Mouse (Mus musculus): ENCODE measurements around the gene Lekr1. TPM values are rescaled to one million over a fixed set of nuclear protein-coding genes. Genes with fewer than 3 reads are reported as not detected.
A peak's percentile ranks its signal among the peaks of the same experiment; 100 is the strongest.

Lekr1 gene
- polyA plus RNA-seq (2014; fragmentation: Nextera tagmentation; extraction: Ambion mirVana), result 6.3 and 7.3 TPM in 2 replicates

DNA sequence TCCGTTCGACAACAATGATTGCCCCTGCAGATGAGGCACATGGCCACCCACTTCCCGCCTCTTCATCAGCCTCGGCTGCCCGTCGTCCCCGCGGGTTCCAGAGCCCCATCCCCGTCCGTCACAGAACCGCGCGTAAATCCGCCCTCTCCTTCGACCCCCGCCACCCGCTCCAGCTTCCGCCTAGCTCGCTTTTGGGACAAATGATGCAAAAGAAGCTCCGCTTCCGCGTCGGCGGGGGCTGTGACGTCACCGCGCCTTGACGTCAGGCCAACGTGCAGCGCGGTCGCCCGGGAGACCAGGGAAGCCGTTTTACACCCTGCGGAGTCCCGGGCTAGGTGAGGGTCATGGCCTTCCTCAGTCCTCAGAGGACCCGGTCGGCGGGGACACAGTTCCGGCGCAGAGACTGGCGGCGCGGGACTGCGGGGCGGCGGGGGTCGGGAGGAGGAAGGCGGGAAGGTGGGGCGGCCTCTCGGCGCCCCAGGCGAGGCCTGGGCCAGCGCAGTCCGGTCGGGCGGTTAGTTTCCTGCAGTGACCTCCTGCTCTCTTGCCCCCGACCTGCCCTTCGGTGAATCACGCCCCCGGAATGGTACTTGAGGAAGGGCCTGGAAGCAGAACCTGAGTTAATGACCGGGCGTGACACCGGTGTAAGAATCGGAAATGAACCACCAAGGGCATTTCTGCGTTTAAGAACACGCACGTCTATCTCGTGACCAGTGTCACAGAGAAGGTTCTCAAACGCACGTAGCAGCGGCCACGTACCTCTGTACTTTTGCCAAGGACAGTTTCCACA lies at the start of gene Lekr1:
TSS of gene Lekr1 (plus strand) at position 252 of the 790 bp plus-strand sequence.
- Histone ChIP-seq H3K4me2 (ENCODE audit: low read depth, severe bottlenecking) (peak within 1 kb of the TSS; percentile 70), H3K9me3 (ENCODE audit: control insufficient read depth, low read length) (no peaks in the 10 kb centered on the region), H3K9ac (ENCODE audit: low read length) (peak within 1 kb of the TSS; percentile 78), H3K27me3 (ENCODE audit: control insufficient read depth, insufficient read depth, low read length) (no peaks in the 10 kb centered on the region), H3K36me3 (ENCODE audit: control insufficient read depth, insufficient read depth, low read length) (no peaks in the 10 kb centered on the region), H3K27ac (replicated peaks; ENCODE audit: low read depth, low read length) (no peak within 1 kb of the TSS), H3K4me1 (ENCODE audit: control insufficient read depth, insufficient read depth, low read length) (no peaks in the 10 kb centered on the region), H3K4me3 (ENCODE audit: low read depth, low read length) (peak within 1 kb of the TSS; percentile 74)
- DNase-seq (ENCODE audit: low spot score) (peak; percentile 94), ATAC-seq (ENCODE audit: insufficient number of reproducible peaks, low FRiP score, low TSS enrichment, low read depth) (peak; percentile 91)
- WGBS, result 2% methylated on average over 73 of the region's 73 CpGs

- 78% methylated on average over 5 of the region's 5 CpGs for WGBS
- ATAC-seq (ENCODE audit: insufficient number of reproducible peaks, low FRiP score, low TSS enrichment, low read depth) (no peak), DNase-seq (ENCODE audit: low spot score) (no peak)
- no peaks in the 10 kb centered on the region for H3K27me3 ChIP-seq (ENCODE audit: control insufficient read depth, insufficient read depth, low read length)
- no peak overlapping the region for H3K4me2 ChIP-seq (ENCODE audit: low read depth, severe bottlenecking)
- no peaks in the 10 kb centered on the region for H3K9me3 ChIP-seq (ENCODE audit: control insufficient read depth, low read length)
- no peaks in the 10 kb centered on the region for H3K4me1 ChIP-seq (ENCODE audit: control insufficient read depth, insufficient read depth, low read length)
- H3K9ac ChIP-seq (ENCODE audit: low read length), result no peak overlapping the region
- no peak overlapping the region for H3K4me3 ChIP-seq (ENCODE audit: low read depth, low read length)
- no peaks in the 10 kb centered on the region for H3K36me3 ChIP-seq (ENCODE audit: control insufficient read depth, insufficient read depth, low read length)
- H3K27ac ChIP-seq (replicated peaks; ENCODE audit: low read depth, low read length), result no peak overlapping the region
These were observed 48.5 kb upstream of the Lekr1 start for GRCm38 (mm10) chr3:65617507-65617906.

DNA sequence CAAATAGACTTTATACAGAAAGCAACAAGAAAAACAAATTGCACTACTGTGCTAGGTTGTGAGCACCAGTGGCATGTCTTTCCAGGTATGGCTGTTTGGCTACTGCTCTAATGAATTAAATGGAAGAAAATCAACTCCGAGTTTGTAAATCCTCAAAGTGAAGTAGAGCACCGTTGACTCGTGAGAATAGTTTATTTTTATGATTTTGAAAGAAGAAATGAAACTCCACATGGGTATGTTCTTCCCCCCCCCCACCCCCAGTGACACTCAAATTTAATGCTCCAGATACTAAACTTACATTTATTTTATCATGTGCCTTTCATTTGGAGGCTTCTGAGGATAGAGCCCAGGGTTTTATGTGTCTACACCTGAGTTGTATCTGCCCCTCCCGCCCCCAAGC lies 46.7 kb upstream of the Lekr1 start:
- H3K4me1 ChIP-seq (ENCODE audit: control insufficient read depth, insufficient read depth, low read length), result no peaks in the 10 kb centered on the region
- no peaks in the 10 kb centered on the region for H3K27me3 ChIP-seq (ENCODE audit: control insufficient read depth, insufficient read depth, low read length)
- ATAC-seq (ENCODE audit: insufficient number of reproducible peaks, low FRiP score, low TSS enrichment, low read depth) (no peak), DNase-seq (ENCODE audit: low spot score) (no peak)
- H3K9me3 ChIP-seq (ENCODE audit: control insufficient read depth, low read length), result no peaks in the 10 kb centered on the region
- 91% methylated on average over 4 of the region's 4 CpGs for WGBS
- H3K36me3 ChIP-seq (ENCODE audit: control insufficient read depth, insufficient read depth, low read length), result no peaks in the 10 kb centered on the region
- no peak overlapping the region for H3K4me3 ChIP-seq (ENCODE audit: low read depth, low read length)
- no peak overlapping the region for H3K4me2 ChIP-seq (ENCODE audit: low read depth, severe bottlenecking)
- no peak overlapping the region for H3K9ac ChIP-seq (ENCODE audit: low read length)
- no peak overlapping the region for H3K27ac ChIP-seq (replicated peaks; ENCODE audit: low read depth, low read length)

GRCm38 (mm10) chr3:65623057-65623456 lies 43.0 kb upstream of the Lekr1 start:
- no peaks in the 10 kb centered on the region for H3K4me1 ChIP-seq (ENCODE audit: control insufficient read depth, insufficient read depth, low read length)
- WGBS, result 95% methylated on average over 6 of the region's 6 CpGs
- H3K27me3 ChIP-seq (ENCODE audit: control insufficient read depth, insufficient read depth, low read length), result no peaks in the 10 kb centered on the region
- H3K9me3 ChIP-seq (ENCODE audit: control insufficient read depth, low read length), result no peaks in the 10 kb centered on the region
- H3K9ac ChIP-seq (ENCODE audit: low read length), result no peak overlapping the region
- no peak overlapping the region for H3K27ac ChIP-seq (replicated peaks; ENCODE audit: low read depth, low read length)
- H3K4me2 ChIP-seq (ENCODE audit: low read depth, severe bottlenecking), result no peak overlapping the region
- DNase-seq (ENCODE audit: low spot score) (no peak), ATAC-seq (ENCODE audit: insufficient number of reproducible peaks, low FRiP score, low TSS enrichment, low read depth) (no peak)
- no peaks in the 10 kb centered on the region for H3K36me3 ChIP-seq (ENCODE audit: control insufficient read depth, insufficient read depth, low read length)
- no peak overlapping the region for H3K4me3 ChIP-seq (ENCODE audit: low read depth, low read length)

DNA sequence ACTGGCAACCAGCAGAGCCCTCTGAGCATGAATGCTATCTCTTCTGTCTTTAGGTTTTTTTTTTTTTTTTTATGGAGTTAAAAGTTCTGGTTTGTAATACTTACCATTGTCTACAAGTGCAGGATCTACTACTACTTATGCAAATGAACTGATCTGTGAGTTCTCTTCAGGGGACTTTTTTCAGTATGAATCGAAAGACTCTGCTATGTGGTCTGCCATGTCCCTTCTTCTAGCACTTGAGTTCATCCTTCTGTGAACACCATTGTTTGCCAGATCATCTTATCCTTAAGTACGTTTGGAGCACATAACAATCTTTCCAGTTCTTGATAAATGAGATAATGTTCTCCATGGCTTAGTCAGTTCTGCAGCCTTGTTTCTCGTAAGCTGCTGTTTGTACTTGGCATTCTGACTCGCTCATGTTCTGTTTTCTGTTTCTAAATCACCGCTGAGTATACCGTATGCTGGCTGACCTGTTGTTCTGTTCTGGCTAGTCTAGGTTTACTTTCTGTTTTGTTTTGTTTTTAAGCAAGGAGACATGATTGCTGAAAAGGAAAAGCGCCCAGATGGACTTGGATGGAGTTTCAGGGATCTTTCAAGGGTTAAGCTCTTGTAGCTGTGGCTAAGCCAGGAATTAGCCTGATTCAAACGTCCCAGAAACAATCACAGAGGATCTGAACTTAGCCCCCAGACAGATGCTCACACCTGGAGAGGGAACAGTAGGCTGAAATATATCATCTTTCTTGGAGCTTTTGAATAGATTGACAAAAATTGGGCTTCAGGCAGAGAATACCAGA lies 40.3 kb upstream of the Lekr1 start:
- no peak overlapping the region for H3K4me3 ChIP-seq (ENCODE audit: low read depth, low read length)
- WGBS, result 79% methylated on average over 8 of the region's 8 CpGs
- no peak for ATAC-seq (ENCODE audit: insufficient number of reproducible peaks, low FRiP score, low TSS enrichment, low read depth)
- no peak for DNase-seq (ENCODE audit: low spot score)
- no peaks in the 10 kb centered on the region for H3K9me3 ChIP-seq (ENCODE audit: control insufficient read depth, low read length)
- H3K36me3 ChIP-seq (ENCODE audit: control insufficient read depth, insufficient read depth, low read length), result no peaks in the 10 kb centered on the region
- H3K4me1 ChIP-seq (ENCODE audit: control insufficient read depth, insufficient read depth, low read length), result no peaks in the 10 kb centered on the region
- no peaks in the 10 kb centered on the region for H3K27me3 ChIP-seq (ENCODE audit: control insufficient read depth, insufficient read depth, low read length)
- no peak overlapping the region for H3K27ac ChIP-seq (replicated peaks; ENCODE audit: low read depth, low read length)
- no peak overlapping the region for H3K4me2 ChIP-seq (ENCODE audit: low read depth, severe bottlenecking)
- no peak overlapping the region for H3K9ac ChIP-seq (ENCODE audit: low read length)

DNA sequence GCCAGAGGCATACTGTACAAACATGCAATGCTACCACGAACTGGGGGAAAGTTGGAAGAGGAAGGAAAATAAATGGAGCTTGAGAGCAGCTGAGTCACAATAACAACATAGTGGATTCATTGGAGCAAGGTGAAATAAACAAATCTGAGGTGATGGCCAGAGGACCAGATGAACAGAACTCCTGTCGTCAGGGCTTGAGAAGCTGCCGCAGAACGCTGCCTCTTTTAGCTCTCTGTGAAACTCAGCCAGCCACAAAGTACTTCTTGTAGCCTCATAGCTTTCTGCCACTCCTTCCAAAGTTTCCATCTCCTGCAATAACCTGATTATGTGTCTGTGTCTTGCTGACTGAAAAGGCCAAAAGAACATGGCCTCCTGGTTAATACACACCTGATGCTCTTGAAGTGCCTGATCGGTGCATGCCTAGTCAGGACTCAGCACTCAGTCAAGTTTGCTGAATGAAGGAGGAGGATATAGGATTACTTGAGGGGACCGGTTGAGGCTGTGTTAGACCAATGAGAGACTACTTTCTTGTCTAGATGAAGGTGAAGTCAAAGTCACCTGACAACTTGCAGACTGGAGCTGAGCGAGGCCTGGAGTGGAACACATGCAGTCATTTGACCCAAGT lies 39.6 kb upstream of the Lekr1 start:
- Histone ChIP-seq H3K27me3 (ENCODE audit: control insufficient read depth, insufficient read depth, low read length) (no peaks in the 10 kb centered on the region), H3K4me2 (ENCODE audit: low read depth, severe bottlenecking) (no peak overlapping the region), H3K4me1 (ENCODE audit: control insufficient read depth, insufficient read depth, low read length) (no peaks in the 10 kb centered on the region), H3K9me3 (ENCODE audit: control insufficient read depth, low read length) (no peaks in the 10 kb centered on the region), H3K9ac (ENCODE audit: low read length) (no peak overlapping the region), H3K27ac (replicated peaks; ENCODE audit: low read depth, low read length) (no peak overlapping the region), H3K36me3 (ENCODE audit: control insufficient read depth, insufficient read depth, low read length) (no peaks in the 10 kb centered on the region), H3K4me3 (ENCODE audit: low read depth, low read length) (no peak overlapping the region)
- DNase-seq (ENCODE audit: low spot score) (no peak), ATAC-seq (ENCODE audit: insufficient number of reproducible peaks, low FRiP score, low TSS enrichment, low read depth) (no peak)
- 92% methylated on average over 7 of the region's 7 CpGs for WGBS

GRCm38 (mm10) chr3:65627021-65627706 lies 38.9 kb upstream of the Lekr1 start:
- no peak overlapping the region for H3K27ac ChIP-seq (replicated peaks; ENCODE audit: low read depth, low read length)
- H3K36me3 ChIP-seq (ENCODE audit: control insufficient read depth, insufficient read depth, low read length), result no peaks in the 10 kb centered on the region
- ATAC-seq (ENCODE audit: insufficient number of reproducible peaks, low FRiP score, low TSS enrichment, low read depth) (no peak), DNase-seq (ENCODE audit: low spot score) (no peak)
- H3K4me3 ChIP-seq (ENCODE audit: low read depth, low read length), result no peak overlapping the region
- no peaks in the 10 kb centered on the region for H3K27me3 ChIP-seq (ENCODE audit: control insufficient read depth, insufficient read depth, low read length)
- H3K4me2 ChIP-seq (ENCODE audit: low read depth, severe bottlenecking), result no peak overlapping the region
- WGBS, result 88% methylated on average over 6 of the region's 6 CpGs
- no peak overlapping the region for H3K9ac ChIP-seq (ENCODE audit: low read length)
- H3K4me1 ChIP-seq (ENCODE audit: control insufficient read depth, insufficient read depth, low read length), result no peaks in the 10 kb centered on the region
- no peaks in the 10 kb centered on the region for H3K9me3 ChIP-seq (ENCODE audit: control insufficient read depth, low read length)

DNA sequence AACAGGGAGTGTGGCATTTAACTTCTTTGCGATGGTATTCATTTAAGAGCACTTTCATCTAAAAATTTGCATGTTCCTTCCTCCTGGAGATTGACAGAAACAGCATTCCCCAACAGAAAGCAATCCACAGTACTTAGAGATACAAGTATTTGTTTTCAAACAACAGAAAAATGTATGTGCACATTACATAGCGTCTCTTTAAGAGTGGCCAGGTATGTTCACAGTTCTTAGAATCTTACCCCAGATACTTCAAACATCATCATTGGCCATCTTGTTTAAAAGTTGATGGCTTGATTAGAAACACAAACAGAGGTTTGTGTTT lies 38.4 kb upstream of the Lekr1 start:
- 96% methylated on average over 2 of the region's 2 CpGs for WGBS
- ATAC-seq (ENCODE audit: insufficient number of reproducible peaks, low FRiP score, low TSS enrichment, low read depth), result no peak

More for the DNA sequence above, 38.4 kb upstream of the Lekr1 start:
- Histone ChIP-seq H3K36me3 (ENCODE audit: control insufficient read depth, insufficient read depth, low read length) (no peaks in the 10 kb centered on the region), H3K27ac (replicated peaks; ENCODE audit: low read depth, low read length) (no peak overlapping the region), H3K9me3 (ENCODE audit: control insufficient read depth, low read length) (no peaks in the 10 kb centered on the region), H3K4me2 (ENCODE audit: low read depth, severe bottlenecking) (no peak overlapping the region), H3K4me3 (ENCODE audit: low read depth, low read length) (no peak overlapping the region), H3K4me1 (ENCODE audit: control insufficient read depth, insufficient read depth, low read length) (no peaks in the 10 kb centered on the region), H3K9ac (ENCODE audit: low read length) (no peak overlapping the region), H3K27me3 (ENCODE audit: control insufficient read depth, insufficient read depth, low read length) (no peaks in the 10 kb centered on the region)
- no peak for DNase-seq (ENCODE audit: low spot score)
